Mouse (Mus musculus) heart, embryonic 13.5 days (tissue): ENCODE results near the gene Nkx6-1. TPM values are rescaled to one million over a fixed set of nuclear protein-coding genes. Genes with fewer than 3 reads are reported as not detected.

Experiments
- ATAC-seq: fragments of 200-750 bp; cut with Nextera tagmentation; 2 replicates; pipeline ENCODE4 v1.8.0; 2017; ENCODE audit warnings: moderate TSS enrichment; ENCODE audit not compliant: insufficient number of reproducible peaks, low FRiP score, low TSS enrichment; ENCODE audit errors: extremely low read depth
- H3K27ac ChIP-seq: fragments of 300-500 bp; sonication (generic); replicated peaks from 2 replicates; pipeline ENCODE4 v1.5.1; 2015; ENCODE audit warnings: moderate library complexity, mild to moderate bottlenecking, inconsistent platforms
- H3K27me3 ChIP-seq: fragments of 300-500 bp; sonication (generic); replicated peaks from 2 replicates; pipeline ENCODE4 v1.6.1; 2015; ENCODE audit warnings: mild to moderate bottlenecking, inconsistent platforms
- H3K36me3 ChIP-seq: fragments of 300-500 bp; sonication (generic); 2 replicates; pipeline ENCODE4 v1.6.1; 2015; ENCODE audit warnings: mild to moderate bottlenecking, inconsistent platforms
- H3K4me1 ChIP-seq: fragments of 300-500 bp; sonication (generic); 2 replicates; pipeline ENCODE4 v1.6.1; 2015; ENCODE audit warnings: inconsistent platforms
- H3K4me2 ChIP-seq: fragments of 300-500 bp; sonication (generic); 2 replicates; pipeline ENCODE4 v1.6.1; 2015; ENCODE audit warnings: inconsistent platforms, mild to moderate bottlenecking, moderate library complexity
- H3K4me3 ChIP-seq: fragments of 300-500 bp; sonication (generic); 2 replicates; pipeline ENCODE4 v1.5.1; 2015; ENCODE audit warnings: moderate library complexity, mild to moderate bottlenecking, inconsistent platforms
- H3K9ac ChIP-seq: fragments of 300-500 bp; sonication (generic); 2 replicates; pipeline ENCODE4 v1.6.1; 2015; ENCODE audit warnings: inconsistent platforms, mild to moderate bottlenecking, moderate library complexity
- H3K9me3 ChIP-seq: fragments of 300-500 bp; sonication (generic); 2 replicates; pipeline ENCODE4 v1.6.1; 2016; ENCODE audit warnings: inconsistent platforms
- WGBS: fragments of 180-500 bp; shearing (Covaris S2); methylation state at CpG from one replicate; pipeline ENCODE4 v1.1.7; 2015; ENCODE audit warnings: mixed read lengths; 5-methylcytosine and 5-hydroxymethylcytosine counted together
- polyA plus RNA-seq: library from polyadenylated mRNA; unstranded; fragments of >200 nt; fragmentation: Nextera tagmentation; extraction: Ambion mirVana; gene quantifications from 2 replicates; pipeline ENCODE4 v1.2.1, GENCODE M21; 2015

Gene Nkx6-1
- polyA plus RNA-seq, 1 experiment from 2014 or later: 0.08 TPM

- peaks cover 97% of the 10 kb centered on the region for H3K27me3 ChIP-seq
- 3% methylated on average over 21 of the region's 21 CpGs for WGBS
- no peaks in the 10 kb centered on the region for H3K9me3 ChIP-seq
- H3K4me1 ChIP-seq: peaks cover 11% of the 10 kb centered on the region
- H3K4me2 ChIP-seq: no peak overlapping the region
- H3K27ac ChIP-seq: no peak overlapping the region
- no peak overlapping the region for H3K9ac ChIP-seq
- 0 out of 2 replicates have a peak overlapping the region, but pooled peaks have one; percentile 6 for H3K4me3 ChIP-seq
- no peaks in the 10 kb centered on the region for H3K36me3 ChIP-seq
- no peak for ATAC-seq
Measured at GRCm38 (mm10) chr5:101658188-101658983, 6.4 kb downstream of the Nkx6-1 start.

GRCm38 (mm10) chr5:101657698-101658097, 7.1 kb downstream of the Nkx6-1 start:
- Histone ChIP-seq H3K4me3 (no peak overlapping the region), H3K9me3 (no peaks in the 10 kb centered on the region), H3K9ac (no peak overlapping the region), H3K36me3 (no peaks in the 10 kb centered on the region), H3K4me1 (peaks cover 5% of the 10 kb centered on the region; the same call in 1 of the 2 replicates), H3K4me2 (no peak overlapping the region), H3K27ac (no peak overlapping the region), H3K27me3 (peaks cover 96% of the 10 kb centered on the region)
- ATAC-seq: no peak
- WGBS: 2% methylated on average over 10 of the region's 10 CpGs

GRCm38 (mm10) chr5:101656107-101656506, 8.7 kb downstream of the Nkx6-1 start:
- H3K27ac ChIP-seq: no peak overlapping the region
- no peak for ATAC-seq
- H3K4me2 ChIP-seq: no peak overlapping the region
- H3K9me3 ChIP-seq: no peaks in the 10 kb centered on the region
- H3K9ac ChIP-seq: no peak overlapping the region
- H3K4me1 ChIP-seq: peaks cover 5% of the 10 kb centered on the region; the same call in 1 of the 2 replicates
- H3K36me3 ChIP-seq: no peaks in the 10 kb centered on the region
- 11% methylated on average over 3 of the region's 3 CpGs for WGBS
- H3K27me3 ChIP-seq: peaks cover 92% of the 10 kb centered on the region
- no peak overlapping the region for H3K4me3 ChIP-seq

GRCm38 (mm10) chr5:101655418-101655817, 9.4 kb downstream of the Nkx6-1 start:
- Histone ChIP-seq H3K4me1 (peaks cover 5% of the 10 kb centered on the region; the same call in 1 of the 2 replicates), H3K9ac (no peak overlapping the region), H3K36me3 (no peaks in the 10 kb centered on the region), H3K4me2 (no peak overlapping the region), H3K4me3 (no peak overlapping the region), H3K27me3 (peaks cover 91% of the 10 kb centered on the region), H3K9me3 (no peaks in the 10 kb centered on the region), H3K27ac (no peak overlapping the region)
- WGBS: 43% methylated on average over 7 of the region's 7 CpGs
- ATAC-seq: no peak

GRCm38 (mm10) chr5:101647726-101648686, 16.8 kb downstream of the Nkx6-1 start:
- H3K4me1 ChIP-seq: peaks cover 9% of the 10 kb centered on the region
- H3K4me2 ChIP-seq: peak overlapping the region; percentile 35
- ATAC-seq: no peak
- no peak overlapping the region for H3K27ac ChIP-seq
- peaks cover 89% of the 10 kb centered on the region for H3K27me3 ChIP-seq
- no peak overlapping the region for H3K9ac ChIP-seq
- 4% methylated on average over 53 of the region's 53 CpGs for WGBS
- no peaks in the 10 kb centered on the region for H3K36me3 ChIP-seq
- H3K9me3 ChIP-seq: 0 out of 2 replicates have a peak, but pooled peaks cover 2% of the 10 kb centered on the region
- peak overlapping the region; percentile 17 for H3K4me3 ChIP-seq

GRCm38 (mm10) chr5:101646961-101647575, 17.7 kb downstream of the Nkx6-1 start:
- Histone ChIP-seq H3K4me3 (no peak overlapping the region), H3K27me3 (peaks cover 92% of the 10 kb centered on the region), H3K27ac (no peak overlapping the region), H3K36me3 (no peaks in the 10 kb centered on the region), H3K9me3 (0 out of 2 replicates have a peak, but pooled peaks cover 2% of the 10 kb centered on the region), H3K4me1 (peaks cover 9% of the 10 kb centered on the region), H3K4me2 (no peak overlapping the region), H3K9ac (no peak overlapping the region)
- ATAC-seq: no peak
- whole genome bisulfite sequencing: 34% methylated on average over 20 of the region's 20 CpGs

DNA sequence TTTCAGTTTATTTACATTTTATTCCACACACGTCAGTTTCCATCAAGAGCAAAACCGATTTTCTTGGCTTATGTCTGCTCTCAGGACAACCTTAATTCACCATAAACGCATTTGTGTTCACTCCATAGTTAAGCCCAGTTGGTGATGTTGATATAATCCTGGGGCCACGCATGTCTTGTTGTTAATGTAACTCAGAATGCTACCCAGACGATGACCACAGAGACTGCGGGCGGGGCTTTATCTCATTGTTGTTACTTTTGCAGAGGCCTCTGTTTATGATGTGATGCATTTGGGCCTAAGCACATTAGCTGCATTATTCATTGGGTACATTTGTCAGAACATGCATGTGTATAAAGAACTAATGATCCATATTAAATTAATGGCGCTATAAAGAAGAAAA, 19.7 kb downstream of the Nkx6-1 start:
- no peak for ATAC-seq
- Histone ChIP-seq H3K4me3 (no peak overlapping the region), H3K9ac (no peak overlapping the region), H3K36me3 (no peaks in the 10 kb centered on the region), H3K27me3 (peaks cover 82% of the 10 kb centered on the region), H3K27ac (no peak overlapping the region), H3K4me1 (peaks cover 9% of the 10 kb centered on the region), H3K4me2 (no peak overlapping the region), H3K9me3 (0 out of 2 replicates have a peak, but pooled peaks cover 2% of the 10 kb centered on the region)
- WGBS: 70% methylated on average over 8 of the region's 8 CpGs

- no peak overlapping the region for H3K9ac ChIP-seq
- no peaks in the 10 kb centered on the region for H3K4me1 ChIP-seq
- H3K27ac ChIP-seq: no peak overlapping the region
- H3K27me3 ChIP-seq: peaks cover 22% of the 10 kb centered on the region
- H3K4me2 ChIP-seq: no peak overlapping the region
- H3K4me3 ChIP-seq: no peak overlapping the region
- WGBS: 77% methylated on average over 4 of the region's 4 CpGs
- no peak for ATAC-seq
- no peaks in the 10 kb centered on the region for H3K9me3 ChIP-seq
- H3K36me3 ChIP-seq: no peaks in the 10 kb centered on the region
Measured at GRCm38 (mm10) chr5:101638101-101638500, 26.7 kb downstream of the Nkx6-1 start.

Other genes starting within 250 kb of the Nkx6-1 start
- 0.47 and 0.86 TPM in 2 replicates for gene Cds1, start 100.1 kb upstream of the Nkx6-1 start, polyA plus RNA-seq